Mouse (Mus musculus) midbrain, embryonic 13.5 days (tissue): Measurements from ENCODE around the gene Lamtor1. TPM values are rescaled to one million over a fixed set of nuclear protein-coding genes. Genes with fewer than 3 reads are reported as not detected.
"Not testable (repeated sequence)": the region's sequence is repeated elsewhere in the genome, so short reads cannot be mapped to it uniquely, and the experiment has no call there.

Experiments
- ATAC-seq: fragments of 200-750 bp; cut with Nextera tagmentation; 2 replicates; pipeline ENCODE4 v1.8.0; 2017; ENCODE audit warnings: mild to moderate bottlenecking, moderate TSS enrichment, moderate library complexity
- H3K27ac ChIP-seq: fragments of 300-500 bp; sonication (generic); 2 replicates; pipeline ENCODE4 v1.5.1; 2015; ENCODE audit warnings: inconsistent platforms, mild to moderate bottlenecking, moderate library complexity
- H3K27me3 ChIP-seq: fragments of 300-500 bp; sonication (generic); 2 replicates; pipeline ENCODE4 v1.6.1; 2015; ENCODE audit warnings: mild to moderate bottlenecking, inconsistent platforms
- H3K36me3 ChIP-seq: fragments of 300-500 bp; sonication (generic); 2 replicates; pipeline ENCODE4 v1.6.1; 2015; ENCODE audit warnings: mild to moderate bottlenecking, inconsistent platforms
- H3K4me1 ChIP-seq: fragments of 300-500 bp; sonication (generic); replicated peaks from 2 replicates; pipeline ENCODE4 v1.6.1; 2015; ENCODE audit warnings: inconsistent platforms
- H3K4me2 ChIP-seq: fragments of 300-500 bp; sonication (generic); replicated peaks from 2 replicates; pipeline ENCODE4 v1.6.1; 2015; ENCODE audit warnings: moderate library complexity, mild to moderate bottlenecking, inconsistent platforms
- H3K4me3 ChIP-seq: fragments of 300-500 bp; sonication (generic); replicated peaks from 2 replicates; pipeline ENCODE4 v1.5.1; 2015; ENCODE audit warnings: mild to moderate bottlenecking, inconsistent platforms
- H3K9ac ChIP-seq: fragments of 300-500 bp; sonication (generic); replicated peaks from 2 replicates; pipeline ENCODE4 v1.6.1; 2015; ENCODE audit warnings: mild to moderate bottlenecking, inconsistent platforms
- H3K9me3 ChIP-seq: fragments of 300-500 bp; sonication (generic); 2 replicates; pipeline ENCODE4 v1.6.1; 2016; ENCODE audit warnings: mild to moderate bottlenecking, inconsistent platforms
- WGBS: fragments of 180-500 bp; shearing (Covaris S2); methylation state at CpG from one replicate; pipeline ENCODE4 v1.1.7; 2015; 5-methylcytosine and 5-hydroxymethylcytosine counted together
- polyA plus RNA-seq: library from polyadenylated mRNA; unstranded; fragments of >200 nt; fragmentation: Nextera tagmentation; extraction: Ambion mirVana; gene quantifications from 2 replicates; pipeline ENCODE4 v1.2.1, GENCODE M21; 2015

Gene Lamtor1
- polyA plus RNA-seq, 1 experiment from 2014 or later = 158 TPM

GRCm38 (mm10) chr7:101937569-101937968 lies 31.9 kb downstream of the Lamtor1 start:
- no peak overlapping the region for H3K4me3 ChIP-seq
- H3K36me3 ChIP-seq = 0 out of 2 replicates have a peak, but pooled peaks cover 4% of the 10 kb centered on the region
- H3K4me1 ChIP-seq = peaks cover 31% of the 10 kb centered on the region
- no peak overlapping the region for H3K9ac ChIP-seq
- no peak for ATAC-seq
- no peaks in the 10 kb centered on the region for H3K27me3 ChIP-seq
- no peak overlapping the region for H3K27ac ChIP-seq
- no peaks in the 10 kb centered on the region for H3K9me3 ChIP-seq
- WGBS = 98% methylated on average over 4 of the region's 4 CpGs
- H3K4me2 ChIP-seq = no peak overlapping the region

DNA sequence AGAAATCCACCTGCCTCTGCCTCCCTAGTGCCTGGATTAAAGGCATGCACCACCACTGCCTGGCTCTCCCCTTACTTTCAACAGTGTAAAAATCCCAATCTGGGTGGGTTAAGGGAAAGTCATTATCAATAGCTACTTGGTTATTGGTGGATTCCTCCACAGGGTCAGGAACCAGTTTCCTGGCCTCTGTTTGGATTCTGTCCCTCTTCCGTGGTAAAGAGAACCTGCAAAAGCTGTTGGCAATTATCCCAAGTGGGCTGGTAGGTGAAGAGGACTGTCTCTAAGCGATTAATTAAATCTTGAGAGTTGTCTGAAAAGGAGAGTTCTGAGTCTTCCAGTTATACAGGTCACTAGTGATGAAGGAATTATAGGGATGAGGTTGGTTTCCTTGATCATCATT lies 32.6 kb downstream of the Lamtor1 start:
- WGBS = 91% methylated on average over 2 of the region's 2 CpGs
- H3K9ac ChIP-seq = no peak overlapping the region

DNA sequence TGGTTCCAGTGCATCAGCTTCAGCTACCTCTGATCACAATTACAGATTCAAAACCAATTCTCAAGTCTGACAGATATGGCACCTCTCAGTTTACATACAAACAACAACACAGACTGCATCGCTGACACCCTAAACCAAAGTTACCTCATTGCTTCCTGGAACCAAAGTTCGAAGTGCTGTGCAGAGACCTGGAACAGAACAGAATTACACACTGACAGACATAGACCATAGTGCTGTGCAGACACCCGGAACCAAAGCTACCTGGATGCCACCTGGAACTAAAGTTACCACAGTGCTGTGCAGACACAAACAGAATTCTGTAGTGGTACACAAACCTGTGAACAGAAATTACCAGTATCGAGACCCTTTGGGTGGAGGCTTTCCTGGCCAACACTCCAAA lies 34.1 kb downstream of the Lamtor1 start:
- Histone ChIP-seq H3K4me1 (peaks cover 19% of the 10 kb centered on the region), H3K9ac (no peak overlapping the region), H3K4me3 (no peak overlapping the region), H3K4me2 (no peak overlapping the region), H3K27ac (no peak overlapping the region), H3K9me3 (no peaks in the 10 kb centered on the region), H3K36me3 (0 out of 2 replicates have a peak, but pooled peaks cover 4% of the 10 kb centered on the region), H3K27me3 (no peaks in the 10 kb centered on the region)
- no peak for ATAC-seq
- 96% methylated on average over 4 of the region's 4 CpGs for WGBS

More for the DNA sequence above, 32.6 kb downstream of the Lamtor1 start:
- no peaks in the 10 kb centered on the region for H3K27me3 ChIP-seq
- H3K36me3 ChIP-seq = 0 out of 2 replicates have a peak, but pooled peaks cover 4% of the 10 kb centered on the region
- H3K27ac ChIP-seq = no peak overlapping the region
- no peak overlapping the region for H3K4me3 ChIP-seq
- no peaks in the 10 kb centered on the region for H3K9me3 ChIP-seq
- no peak overlapping the region for H3K4me2 ChIP-seq
- peaks cover 23% of the 10 kb centered on the region for H3K4me1 ChIP-seq
- no peak for ATAC-seq

GRCm38 (mm10) chr7:101949008-101949407 lies 43.3 kb downstream of the Lamtor1 start:
- 95% methylated on average over 5 of the region's 5 CpGs for WGBS
- not testable (repeated sequence) for ATAC-seq, H3K9me3 ChIP-seq, H3K27ac ChIP-seq, H3K4me2 ChIP-seq, H3K9ac ChIP-seq, H3K27me3 ChIP-seq, H3K36me3 ChIP-seq, H3K4me1 ChIP-seq, H3K4me3 ChIP-seq

DNA sequence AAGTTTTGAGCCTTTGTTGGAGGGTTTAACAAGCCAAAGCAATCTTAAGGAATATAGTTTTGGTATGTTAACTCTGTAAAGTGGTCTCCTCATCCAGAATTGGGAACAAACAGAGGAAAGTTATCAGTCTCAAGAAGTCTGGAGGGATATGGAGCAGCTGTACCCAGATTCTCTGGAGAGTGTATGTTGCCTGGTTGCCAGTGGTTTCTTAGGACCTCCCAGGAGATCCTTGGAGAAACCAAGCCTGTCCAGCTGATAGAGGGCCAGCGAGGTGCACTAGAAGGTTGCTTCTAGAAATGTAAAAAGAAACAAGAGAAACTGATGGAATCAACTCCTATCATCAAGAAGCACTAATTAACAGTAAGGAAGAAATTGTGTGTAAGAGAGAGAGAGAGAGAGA lies 45.9 kb downstream of the Lamtor1 start:
- Histone ChIP-seq H3K4me1 (no peaks in the 10 kb centered on the region), H3K27ac (no peak overlapping the region), H3K27me3 (no peaks in the 10 kb centered on the region), H3K36me3 (no peaks in the 10 kb centered on the region), H3K4me3 (no peak overlapping the region), H3K9ac (no peak overlapping the region), H3K4me2 (no peak overlapping the region), H3K9me3 (no peaks in the 10 kb centered on the region)
- no peak for ATAC-seq
- 87% methylated on average over 1 of the region's 1 CpGs for WGBS

DNA sequence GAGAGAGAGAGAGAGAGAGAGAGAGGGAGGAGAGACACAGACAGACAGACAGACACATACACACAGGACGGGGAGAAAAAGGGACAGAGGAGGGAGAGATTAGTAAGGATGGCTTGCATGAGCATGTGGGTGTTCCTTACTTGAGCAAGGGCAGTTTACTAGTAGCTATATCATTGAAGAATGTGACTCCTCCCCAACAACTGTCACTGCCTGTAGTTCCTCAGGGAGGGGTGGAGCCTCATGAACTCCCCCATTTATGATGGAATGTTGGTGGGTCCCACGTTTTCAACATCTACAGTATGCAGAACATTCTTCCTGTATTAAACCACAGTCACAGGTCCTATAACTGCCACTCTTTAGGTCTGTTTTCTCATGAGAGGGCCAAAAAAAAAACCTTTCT lies 46.4 kb downstream of the Lamtor1 start:
- 80% methylated on average over 2 of the region's 2 CpGs for WGBS
- Histone ChIP-seq H3K4me1 (no peaks in the 10 kb centered on the region), H3K27me3 (no peaks in the 10 kb centered on the region), H3K4me3 (no peak overlapping the region), H3K27ac (no peak overlapping the region), H3K9me3 (no peaks in the 10 kb centered on the region), H3K4me2 (no peak overlapping the region), H3K9ac (no peak overlapping the region), H3K36me3 (no peaks in the 10 kb centered on the region)
- no peak for ATAC-seq

GRCm38 (mm10) chr7:101954163-101954562 lies 48.5 kb downstream of the Lamtor1 start:
- 92% methylated on average over 2 of the region's 2 CpGs for WGBS

GRCm38 (mm10) chr7:101955276-101955675 lies 49.6 kb downstream of the Lamtor1 start:
- Histone ChIP-seq H3K4me3 (no peak overlapping the region), H3K4me1 (no peaks in the 10 kb centered on the region), H3K27ac (no peak overlapping the region), H3K4me2 (no peak overlapping the region), H3K36me3 (no peaks in the 10 kb centered on the region), H3K27me3 (no peaks in the 10 kb centered on the region), H3K9me3 (no peaks in the 10 kb centered on the region), H3K9ac (no peak overlapping the region)
- no peak for ATAC-seq
- 95% methylated on average over 2 of the region's 2 CpGs for WGBS

More at GRCm38 (mm10) chr7:101954163-101954562, 48.5 kb downstream of the Lamtor1 start:
- H3K9ac ChIP-seq = no peak overlapping the region
- H3K4me3 ChIP-seq = no peak overlapping the region
- H3K4me1 ChIP-seq = no peaks in the 10 kb centered on the region
- H3K36me3 ChIP-seq = no peaks in the 10 kb centered on the region
- ATAC-seq = no peak
- no peak overlapping the region for H3K4me2 ChIP-seq
- H3K27me3 ChIP-seq = no peaks in the 10 kb centered on the region
- H3K9me3 ChIP-seq = no peaks in the 10 kb centered on the region
- H3K27ac ChIP-seq = no peak overlapping the region

DNA sequence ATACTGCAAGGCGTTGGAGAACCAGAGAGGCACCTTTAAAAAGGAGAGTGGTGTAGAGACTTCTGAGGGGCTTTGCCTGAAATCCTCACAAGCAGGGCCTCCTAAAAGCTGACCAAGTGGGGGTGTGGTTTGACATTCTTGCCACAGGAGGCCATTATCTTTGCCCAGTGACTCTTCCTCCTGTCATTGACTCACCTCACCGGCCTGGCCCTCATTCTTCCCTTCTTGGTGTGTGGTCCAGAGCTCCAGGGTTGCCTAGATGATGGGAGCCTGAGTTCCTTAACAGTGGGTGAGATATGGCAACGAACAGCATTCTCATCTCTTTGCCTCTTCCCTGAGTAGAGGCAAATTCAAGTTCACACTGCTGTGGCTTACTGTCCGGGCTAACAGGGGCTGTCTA lies 50.2 kb downstream of the Lamtor1 start:
- no peaks in the 10 kb centered on the region for H3K27me3 ChIP-seq
- no peaks in the 10 kb centered on the region for H3K9me3 ChIP-seq
- H3K36me3 ChIP-seq = no peaks in the 10 kb centered on the region
- H3K4me1 ChIP-seq = no peaks in the 10 kb centered on the region
- WGBS = 54% methylated on average over 4 of the region's 4 CpGs
- no peak overlapping the region for H3K4me3 ChIP-seq
- H3K9ac ChIP-seq = no peak overlapping the region
- H3K27ac ChIP-seq = no peak overlapping the region
- no peak overlapping the region for H3K4me2 ChIP-seq
- no peak for ATAC-seq

- WGBS = 97% methylated on average over 1 of the region's 1 CpGs
- ATAC-seq = no peak
Observed at GRCm38 (mm10) chr7:101956481-101956880, 50.8 kb downstream of the Lamtor1 start.

GRCm38 (mm10) chr7:101956911-101957310 lies 51.2 kb downstream of the Lamtor1 start:
- 94% methylated on average over 5 of the region's 5 CpGs for WGBS
- Histone ChIP-seq H3K36me3 (no peaks in the 10 kb centered on the region), H3K9me3 (no peaks in the 10 kb centered on the region), H3K9ac (no peak overlapping the region), H3K4me2 (no peak overlapping the region), H3K4me3 (no peak overlapping the region), H3K27me3 (no peaks in the 10 kb centered on the region), H3K27ac (no peak overlapping the region), H3K4me1 (no peaks in the 10 kb centered on the region)
- ATAC-seq = no peak

More at GRCm38 (mm10) chr7:101956481-101956880, 50.8 kb downstream of the Lamtor1 start:
- no peaks in the 10 kb centered on the region for H3K27me3 ChIP-seq
- H3K36me3 ChIP-seq = no peaks in the 10 kb centered on the region
- H3K9ac ChIP-seq = no peak overlapping the region
- no peaks in the 10 kb centered on the region for H3K9me3 ChIP-seq
- no peak overlapping the region for H3K27ac ChIP-seq
- H3K4me2 ChIP-seq = no peak overlapping the region
- no peaks in the 10 kb centered on the region for H3K4me1 ChIP-seq
- no peak overlapping the region for H3K4me3 ChIP-seq

- Histone ChIP-seq H3K27ac (no peak overlapping the region), H3K36me3 (no peaks in the 10 kb centered on the region), H3K9ac (no peak overlapping the region), H3K27me3 (no peaks in the 10 kb centered on the region), H3K4me3 (no peak overlapping the region), H3K4me2 (no peak overlapping the region), H3K9me3 (no peaks in the 10 kb centered on the region), H3K4me1 (no peaks in the 10 kb centered on the region)
- no peak for ATAC-seq
- 96% methylated on average over 2 of the region's 2 CpGs for WGBS
Observed at GRCm38 (mm10) chr7:101962829-101963228, 57.1 kb downstream of the Lamtor1 start.

DNA sequence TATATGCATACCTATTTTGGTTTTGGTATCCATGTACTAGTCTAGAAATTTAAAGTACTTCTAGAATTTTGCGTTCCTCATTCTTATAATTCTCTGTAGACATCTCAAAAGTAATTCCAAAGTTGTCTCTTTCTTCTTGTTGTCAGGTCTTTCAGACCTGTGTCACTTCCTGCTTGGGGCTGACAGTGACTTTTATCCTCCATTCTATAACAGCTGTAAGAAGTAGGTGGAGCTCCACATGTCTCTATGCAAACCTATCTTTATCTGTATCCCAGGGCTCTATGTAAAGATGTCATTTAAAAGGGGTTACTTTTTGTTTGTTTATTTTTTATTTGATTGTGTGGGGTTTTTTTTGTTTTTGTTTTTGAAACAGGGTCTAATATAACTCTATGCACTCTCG lies 57.9 kb downstream of the Lamtor1 start:
- Histone ChIP-seq H3K27ac (no peak overlapping the region), H3K4me2 (no peak overlapping the region), H3K4me3 (no peak overlapping the region), H3K9ac (no peak overlapping the region), H3K9me3 (no peaks in the 10 kb centered on the region), H3K36me3 (no peaks in the 10 kb centered on the region), H3K27me3 (no peaks in the 10 kb centered on the region), H3K4me1 (peaks cover 5% of the 10 kb centered on the region)
- WGBS = 93% methylated on average over 2 of the region's 2 CpGs
- ATAC-seq = no peak
